In the genomic region with DNA sequence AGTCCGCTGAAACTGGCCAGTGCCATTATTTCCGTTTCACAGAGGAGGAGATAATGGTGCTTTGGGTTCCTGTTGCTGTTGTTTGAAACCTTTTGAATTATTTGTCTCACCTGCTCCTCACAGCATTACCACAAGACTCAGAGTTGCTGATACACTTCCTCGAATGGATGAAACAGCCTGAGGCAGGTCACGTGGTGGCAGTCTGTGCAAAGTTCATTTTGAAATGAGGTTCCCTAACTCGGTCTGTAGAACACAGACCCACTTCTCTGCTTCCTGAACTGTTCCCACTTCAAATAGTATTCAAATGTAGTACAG, we compare ENCODE assay signal across 7 mouse cellular contexts. TPM values are rescaled to one million over a fixed set of nuclear protein-coding genes. Genes with fewer than 3 reads are reported as not detected.
DNase-seq lines count a peak whose midpoint lies in the region; ATAC-seq lines count a peak whose summit lies in the region.

No protein-coding gene starts in this region.

- H3K27me3 ChIP-seq in stomach, embryonic 16.5 days (ENCODE audit: control insufficient read depth, insufficient read depth, low read length), result 0 out of 2 replicates have a peak, but pooled peaks cover 4% of the 10 kb centered on the region

- no peaks in the 10 kb centered on the region; the same call in 1 of the 2 replicates for H3K9me3 ChIP-seq in stomach, embryonic 16.5 days (replicated peaks; ENCODE audit: control insufficient read depth, low read length)

- H3K4me1 ChIP-seq in stomach, embryonic 16.5 days (ENCODE audit: control insufficient read depth, insufficient read depth, low read length), result peaks cover 6% of the 10 kb centered on the region; the same call in 1 of the 2 replicates

- H3K4me3 ChIP-seq in stomach, embryonic 16.5 days (replicated peaks; ENCODE audit: low read length), result peak overlapping the region; percentile 65

- H3K36me3 ChIP-seq in stomach, embryonic 16.5 days (ENCODE audit: control insufficient read depth, insufficient read depth, low read length), result no peaks in the 10 kb centered on the region

- peak; percentile 36 to 53 for DNase-seq in CD8-positive naive resting alpha-beta T cell, adult 2 months (ENCODE audit: low read depth in 2 of 2, low spot score in 2 of 2)
- DNase-seq in kidney, postnatal 10 days, result peak; percentile 61
- DNase-seq in lung, postnatal 4 days, result peak; percentile 28 to 29
- no peak for DNase-seq in right cerebral cortex, postnatal 4 days

- H3K27ac ChIP-seq in stomach, embryonic 16.5 days (ENCODE audit: low read length), result peak overlapping the region; percentile 76

- whole genome bisulfite sequencing in stomach, embryonic 16.5 days, result 4% methylated on average over 5 of the region's 5 CpGs

- peak; percentile 45 for ATAC-seq in activated CD4-positive, CD25-positive, alpha-beta regulatory T cell, adult 4 months
- ATAC-seq in granulocyte monocyte progenitor cell, adult 5-6 weeks (replicated peaks; ENCODE audit: poor library complexity, severe bottlenecking), result peak; percentile 26
- peak; percentile 23; the same call in 1 of the 2 replicates for ATAC-seq in stomach, embryonic 16.5 days (ENCODE audit: insufficient read depth, low FRiP score)

- H3K4me2 ChIP-seq in stomach, embryonic 16.5 days (ENCODE audit: low read depth, low read length), result peak overlapping the region; percentile 92

- H3K9ac ChIP-seq in stomach, embryonic 16.5 days (ENCODE audit: low read length), result peak overlapping the region; percentile 75

RNA-seq across cellular contexts. Expression of gene Plcxd2, which starts 0.8 kb away (rescaled TPM):
- polyA plus RNA-seq in activated CD4-positive, CD25-positive, alpha-beta regulatory T cell, adult 4 months (2017; shearing (Covaris generic)), result 1 to 10 TPM; 3.2 to 6.8 TPM
- 2.4 and 2.8 TPM in 2 replicates for total RNA-seq in granulocyte monocyte progenitor cell, adult 5-6 weeks (2014; fragmentation: Nextera tagmentation)
- total RNA-seq in granulocyte monocyte progenitor cell, adult 5-6 weeks (2017), result 5.3 and 5.8 TPM in 2 replicates
- polyA plus RNA-seq in stomach, embryonic 16.5 days (2015; fragmentation: Nextera tagmentation; extraction: Ambion mirVana), result 1.7 and 2.2 TPM in 2 replicates

RNA-seq across cellular contexts. Expression of gene Phldb2, which starts 57.5 kb away (rescaled TPM):
- polyA plus RNA-seq in activated CD4-positive, CD25-positive, alpha-beta regulatory T cell, adult 4 months (2017; shearing (Covaris generic)), result not detected
- 1.4 and 9.0 TPM in 2 replicates for total RNA-seq in granulocyte monocyte progenitor cell, adult 5-6 weeks (2014; fragmentation: Nextera tagmentation)
- total RNA-seq in granulocyte monocyte progenitor cell, adult 5-6 weeks (2017), result 3.1 and 4.3 TPM in 2 replicates
- polyA plus RNA-seq in stomach, embryonic 16.5 days (2015; fragmentation: Nextera tagmentation; extraction: Ambion mirVana), result 25.7 and 28.3 TPM in 2 replicates

Comparison
In these comparisons a context has a peak if more than half of its experiments do, and no peak if none do; other contexts are left out.
1. RNA of gene Phldb2, which starts 57.5 kb away (polyA plus RNA-seq): 25.7 to 28.3 TPM in stomach, embryonic 16.5 days; not detected in activated CD4-positive, CD25-positive, alpha-beta regulatory T cell, adult 4 months; every median in the first group is over 10 times any median in the second.
2. Peak in every context shown above with its lines, with median percentiles within 50 percentile points of each other: ATAC-seq.